Mouse (Mus musculus) gastrocnemius, postnatal 4 days (tissue): Measurements from ENCODE around the gene Gys1. TPM values are rescaled to one million over a fixed set of nuclear protein-coding genes. Genes with fewer than 3 reads are reported as not detected.
"Not testable (repeated sequence)": the region's sequence is repeated elsewhere in the genome, so short reads cannot be mapped to it uniquely, and the experiment has no call there.

ENCODE experiments used
- DNase-seq, 2 experiments: peaks; one replicate each; pipeline ENCODE4 v3.0.0; 2021 to 2022; ENCODE audit warnings: low spot score in 2 of 2, mixed read lengths in 2 of 2
- long read RNA-seq, 2 experiments: library from polyadenylated mRNA; stranded (forward); transcript quantifications; one replicate each; pipeline ENCODE4 v2.0.0; 2021
- total RNA-seq, 2 experiments: library from RNA; stranded (reverse); gene quantifications; 2 replicates each; pipeline ENCODE4 v1.2.3; 2021

Gene Gys1
- total RNA-seq: 100 to 1,000 TPM; 114 to 133 TPM
- long read RNA-seq, experiment 1, transcript Gys1-201 (16 exons, 3,678 nt): major isoform, 97 of 157 reads
- long read RNA-seq, experiment 1, partial matches to known transcripts: 51 of 157 reads
- long read RNA-seq, experiment 1, other reads (novel, unspliced or antisense): 9 of 157 reads
- long read RNA-seq, experiment 2, transcript Gys1-201 (16 exons, 3,678 nt): major isoform, 138 of 194 reads
- long read RNA-seq, experiment 2, partial matches to known transcripts: 48 of 194 reads
- long read RNA-seq, experiment 2, other reads (novel, unspliced or antisense): 8 of 194 reads

DNA sequence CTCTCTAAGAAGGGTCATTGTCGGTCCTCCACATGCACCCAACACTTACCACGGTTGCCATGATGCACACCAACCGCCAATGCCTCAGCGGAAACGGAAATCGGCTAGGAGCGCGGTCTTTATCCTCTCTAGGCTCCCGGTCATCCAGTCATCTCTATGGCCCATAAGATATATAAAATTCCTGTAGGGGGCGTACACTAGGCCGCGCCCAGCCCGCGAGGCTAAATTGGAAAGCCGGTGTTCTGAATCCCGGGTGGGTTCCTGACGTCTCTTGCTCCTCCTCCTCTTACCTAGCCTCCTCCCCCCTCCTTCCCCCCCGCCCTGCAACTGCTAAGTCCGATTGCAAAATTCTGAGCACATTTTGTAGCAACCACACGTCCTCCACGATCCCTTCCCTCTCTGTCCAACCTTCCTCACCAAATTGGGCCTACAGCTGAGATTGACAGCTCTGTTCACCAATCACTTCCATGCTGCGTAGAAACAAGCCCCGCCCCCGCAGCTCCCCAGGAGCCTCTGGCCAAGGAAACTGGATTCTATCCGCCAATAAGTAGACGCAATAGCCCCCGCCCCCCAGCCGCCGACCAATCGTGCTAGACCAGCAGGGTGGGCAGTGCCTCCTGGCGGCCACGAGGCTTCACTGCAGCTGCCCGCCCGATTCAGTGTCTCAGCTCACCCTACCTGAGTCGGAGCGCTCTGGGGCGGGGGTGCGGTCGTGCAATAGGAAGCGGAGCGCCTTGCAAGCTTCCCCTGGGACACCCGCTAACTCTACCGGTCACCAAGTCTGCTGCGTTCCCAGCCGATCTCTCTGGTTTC, at the start of gene Gys1:
Gys1 (plus strand) TSS at position 642 of the 813 bp plus-strand sequence.
- DNase-seq: peak; percentile 100

DNA sequence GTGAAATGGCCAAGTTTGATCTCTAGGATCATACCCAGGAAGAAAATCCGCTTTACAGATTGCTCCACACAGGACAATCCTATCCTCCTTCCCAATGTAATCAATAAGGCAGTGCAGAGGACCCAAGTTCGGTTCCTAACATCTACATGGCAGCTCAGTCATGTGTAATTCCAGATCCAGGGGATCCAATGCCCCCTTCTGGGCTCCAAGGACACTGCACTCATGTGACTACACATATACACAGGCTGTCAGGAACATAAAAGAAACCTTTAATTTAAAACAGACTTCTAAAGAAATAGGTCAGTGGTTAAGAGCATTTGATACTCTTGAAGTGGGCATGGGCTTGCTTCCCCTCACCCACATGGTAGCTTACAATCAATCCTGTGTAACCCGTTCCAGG, 48.6 kb upstream of the Gys1 start:
- DNase-seq: no peak

GRCm38 (mm10) chr7:45395129-45395541, 39.5 kb upstream of the Gys1 start:
- no peak for DNase-seq

- DNase-seq: peak; percentile 100
These were observed 38.9 kb upstream of the Gys1 start, which contains the start of gene Snrnp70 for GRCm38 (mm10) chr7:45395578-45396336. Gene Snrnp70 (minus strand): TSS chr7:45395742.

- DNase-seq: not testable (repeated sequence)
These were observed 38.3 kb upstream of the Gys1 start for GRCm38 (mm10) chr7:45396337-45396775.

DNA sequence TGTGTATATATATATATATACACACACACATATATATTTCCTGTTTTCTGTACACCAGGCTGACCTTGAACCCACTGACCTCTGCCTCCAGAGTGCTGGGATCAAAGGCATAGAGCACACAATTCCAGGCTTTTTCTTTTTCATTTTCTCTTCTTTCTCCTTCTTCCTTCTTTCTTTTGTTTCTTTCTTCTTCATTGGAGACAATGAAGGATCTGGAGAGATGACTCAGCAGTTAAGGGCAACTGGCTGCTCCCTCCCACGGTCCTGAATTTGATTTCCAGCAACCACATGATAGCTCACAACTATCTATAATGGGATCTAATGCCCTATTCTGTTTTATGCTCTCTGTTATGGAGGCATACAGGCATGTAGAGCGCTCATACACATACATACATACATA, 37.9 kb upstream of the Gys1 start:
- no peak for DNase-seq

DNA sequence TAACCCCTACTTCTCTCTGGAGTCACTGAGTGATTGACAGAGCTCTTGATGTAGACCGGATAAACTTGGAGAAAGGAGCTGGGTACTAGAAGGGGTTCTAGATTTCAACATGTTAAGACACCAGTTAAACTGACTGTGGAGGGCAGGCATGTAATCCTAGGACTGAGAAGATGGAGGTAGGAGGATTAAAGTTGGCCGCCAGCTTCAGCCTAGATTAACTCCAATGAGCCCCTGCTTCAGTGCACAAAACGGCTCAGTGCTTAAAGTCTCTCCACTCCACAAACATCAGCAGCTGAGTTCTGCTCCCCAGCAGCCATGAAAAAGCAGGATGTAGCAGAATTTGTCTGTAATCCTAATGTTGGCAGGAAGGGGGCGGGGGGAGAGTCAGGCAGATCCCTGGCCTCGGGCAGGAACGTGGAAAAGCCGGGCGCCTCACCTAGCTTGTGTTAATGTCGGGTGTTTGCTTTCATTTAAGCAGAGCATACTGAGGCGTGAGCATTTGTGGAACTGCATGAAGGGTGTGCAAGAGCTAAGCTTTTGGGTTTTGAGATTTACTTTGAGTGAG, 33.0 kb upstream of the Gys1 start:
- DNase-seq: no peak

- DNase-seq: peak in 1 of 2 experiments; percentile 59
These were observed 30.9 kb upstream of the Gys1 start for GRCm38 (mm10) chr7:45403532-45404261.

- peak in 1 of 2 experiments; percentile 71 for DNase-seq
These were observed 29.3 kb upstream of the Gys1 start, which contains the start of gene Kcna7 for GRCm38 (mm10) chr7:45405091-45406075. Gene Kcna7 (plus strand): TSS chr7:45405653.

DNA sequence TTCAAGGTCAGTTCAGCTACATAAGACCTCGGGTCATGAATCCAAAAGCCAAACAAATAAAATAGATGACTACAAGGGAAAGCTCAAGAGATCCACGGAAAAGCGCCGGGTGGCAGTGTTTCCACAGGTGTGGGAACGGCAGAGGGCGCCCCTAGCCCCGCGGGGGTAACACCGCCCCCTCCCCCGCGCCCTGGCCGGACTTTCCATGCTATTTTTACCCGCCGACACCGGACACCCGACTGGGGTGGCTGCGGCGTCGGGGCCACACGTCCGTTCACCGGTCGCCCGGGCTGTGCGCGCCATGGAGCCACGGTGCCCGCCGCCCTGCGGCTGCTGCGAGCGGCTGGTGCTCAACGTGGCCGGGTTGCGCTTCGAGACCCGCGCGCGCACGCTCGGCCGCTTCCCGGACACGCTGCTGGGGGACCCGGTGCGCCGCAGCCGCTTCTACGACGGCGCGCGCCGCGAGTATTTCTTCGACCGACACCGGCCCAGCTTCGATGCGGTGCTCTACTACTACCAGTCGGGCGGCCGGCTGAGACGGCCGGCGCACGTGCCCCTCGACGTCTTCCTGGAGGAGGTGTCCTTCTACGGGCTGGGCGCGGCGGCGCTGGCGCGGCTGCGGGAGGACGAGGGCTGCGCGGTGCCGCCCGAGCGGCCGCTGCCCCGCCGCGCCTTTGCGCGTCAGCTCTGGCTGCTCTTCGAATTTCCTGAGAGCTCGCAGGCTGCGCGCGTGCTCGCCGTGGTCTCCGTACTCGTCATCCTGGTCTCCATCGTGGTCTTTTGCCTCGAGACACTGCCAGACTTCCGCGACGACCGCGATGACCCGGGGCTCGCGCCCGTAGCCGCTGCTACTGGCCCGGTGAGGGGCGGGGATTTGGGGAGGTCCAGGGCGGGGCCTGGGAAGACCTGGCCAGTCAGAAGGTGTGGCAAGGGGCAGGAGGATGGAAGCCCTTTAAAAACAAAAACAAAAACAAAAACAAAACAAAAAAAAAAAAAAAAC, 28.2 kb upstream of the Gys1 start:
- no peak for DNase-seq

GRCm38 (mm10) chr7:45407836-45408235, 26.8 kb upstream of the Gys1 start:
- DNase-seq: no peak

DNA sequence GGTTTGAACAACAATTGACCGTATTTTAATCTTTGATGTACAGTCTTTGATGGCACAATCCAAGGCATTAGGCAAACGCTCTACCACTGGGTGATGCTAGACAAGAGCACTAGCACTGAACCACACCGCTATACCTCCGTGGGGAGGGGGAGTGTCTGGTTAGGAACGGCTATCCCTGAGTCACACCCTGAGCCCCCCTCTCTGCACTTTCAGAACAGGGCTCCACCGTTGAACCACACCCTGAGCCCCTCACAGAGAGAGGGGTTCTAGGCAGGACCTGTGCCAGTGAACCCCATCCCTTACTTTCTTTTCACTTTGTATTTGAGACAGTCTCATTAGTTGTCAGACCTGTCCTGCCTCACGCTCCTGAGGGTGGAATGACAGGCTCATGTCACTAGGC, 26.3 kb upstream of the Gys1 start:
- DNase-seq: no peak

GRCm38 (mm10) chr7:45408949-45409348, 25.7 kb upstream of the Gys1 start:
- no peak for DNase-seq

GRCm38 (mm10) chr7:45409497-45410163, 25.0 kb upstream of the Gys1 start:
- no peak for DNase-seq

GRCm38 (mm10) chr7:45412421-45412820, 22.2 kb upstream of the Gys1 start:
- no peak for DNase-seq

DNA sequence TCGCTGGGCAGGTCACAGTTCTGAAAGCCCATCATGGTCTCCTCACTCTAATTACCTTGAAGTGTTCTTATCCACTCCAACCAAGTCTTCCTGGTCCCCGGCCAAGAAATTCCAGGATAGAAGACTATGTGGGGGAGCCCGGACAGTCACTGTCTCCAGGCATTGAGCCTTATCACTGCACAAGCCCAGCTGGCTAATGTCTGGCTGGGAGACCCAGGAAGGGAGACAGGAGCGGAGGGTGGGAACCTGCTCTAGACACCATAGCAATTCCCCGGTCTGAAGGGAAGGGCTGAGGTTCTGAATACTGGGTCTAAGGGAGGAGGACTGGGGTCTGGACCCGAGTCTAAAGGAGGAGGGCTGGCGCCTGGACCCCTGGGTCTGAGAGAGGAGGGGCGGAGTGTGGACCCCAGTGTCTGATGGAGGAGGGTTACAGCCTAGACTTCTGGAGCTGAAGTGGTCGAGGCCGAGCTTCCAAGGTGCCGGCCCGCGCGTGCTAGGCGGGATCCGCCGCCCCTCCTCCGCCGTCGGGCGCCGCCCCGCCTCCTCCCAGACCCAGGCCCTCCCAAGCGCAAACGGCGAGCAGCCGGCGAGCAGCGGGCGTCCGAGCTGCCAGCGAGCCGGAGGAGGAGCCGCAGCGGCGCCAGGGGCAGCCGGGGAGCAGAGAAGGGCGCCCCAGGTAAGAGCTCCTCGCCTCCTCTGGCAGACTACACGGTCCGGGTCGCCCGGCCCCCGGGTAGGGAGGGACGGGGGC, 21.4 kb upstream of the Gys1 start, which contains the start of gene Ntf5:
Ntf5 (plus strand) TSS at position 583 of the 751 bp plus-strand sequence.
- no peak for DNase-seq
